Mouse (Mus musculus): ENCODE data around the gene Gm20388.

GRCm38 (mm10) chr8:120181861-120182414 lies 271.3 kb downstream of the Gm20388 start:
- no peak for TF ChIP-seq ZC3H11A (IDR thresholded peaks at IDR 0.05; ENCODE audit: borderline replicate concordance, low read depth, low read length)
- no peak for TF ChIP-seq HCFC1 (IDR thresholded peaks at IDR 0.05; ENCODE audit: borderline replicate concordance, insufficient read depth, low read length)
- TF ChIP-seq ZNF384 (IDR thresholded peaks at IDR 0.05; ENCODE audit: low read depth, low read length) = no peak
- TF ChIP-seq MAFK (IDR thresholded peaks at IDR 0.05; ENCODE audit: insufficient read depth, low read depth, low read length) = no peak
